Mouse (Mus musculus): ENCODE measurements around the gene Ikzf3. TPM values are rescaled to one million over a fixed set of nuclear protein-coding genes. Genes with fewer than 3 reads are reported as not detected.

Gene Ikzf3
- total and polyA plus RNA-seq, 2 experiments: 0.37 to 1.1 TPM

DNA sequence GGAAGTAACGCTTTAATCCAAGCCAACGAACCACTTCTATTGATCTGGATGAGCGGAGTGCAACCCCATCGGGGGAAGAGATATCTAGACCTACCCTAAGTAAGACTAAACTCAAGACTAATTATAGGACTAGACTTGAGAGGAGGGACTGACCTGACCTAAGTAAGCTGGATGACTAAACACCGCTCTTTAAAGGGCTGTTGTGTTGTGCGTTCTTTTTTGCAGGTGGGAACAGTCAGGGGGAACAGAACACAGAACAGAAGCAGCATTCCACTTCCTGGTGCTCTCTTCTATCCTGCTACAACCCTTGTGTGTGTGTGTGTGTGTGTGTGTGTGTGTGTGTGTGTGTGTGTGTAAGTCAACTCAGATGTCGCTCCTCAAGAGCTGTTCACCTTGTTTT, 54.3 kb downstream of the Ikzf3 start:
- TF ChIP-seq POLR2A (IDR thresholded peaks at IDR 0.05; ENCODE audit: extremely low read depth, insufficient read depth, low read length) (no peak), CTCF (IDR thresholded peaks at IDR 0.05; ENCODE audit: low read depth, low read length) (no peak)
- 74% methylated on average over 7 of the region's 7 CpGs for WGBS
- H3K27ac ChIP-seq (replicated peaks; ENCODE audit: insufficient read depth, low read depth, low read length): no peak overlapping the region
- H3K9ac ChIP-seq (ENCODE audit: low read depth, low read length): no peak overlapping the region
- no peak overlapping the region for H3K4me3 ChIP-seq (ENCODE audit: insufficient read depth, low read depth, low read length)
- no peaks in the 10 kb centered on the region for H3K36me3 ChIP-seq (ENCODE audit: control insufficient read depth, insufficient read depth, low read length)
- H3K27me3 ChIP-seq (ENCODE audit: control insufficient read depth, insufficient read depth, low read length): no peaks in the 10 kb centered on the region; the same call in 1 of the 2 replicates
- DNase-seq (ENCODE audit: extremely low read depth, low read depth, low spot score): no peak
- no peaks in the 10 kb centered on the region for H3K79me2 ChIP-seq (ENCODE audit: control insufficient read depth, insufficient read depth, low read length)
- H3K4me1 ChIP-seq (ENCODE audit: control insufficient read depth, insufficient read depth, low read length): no peaks in the 10 kb centered on the region

DNA sequence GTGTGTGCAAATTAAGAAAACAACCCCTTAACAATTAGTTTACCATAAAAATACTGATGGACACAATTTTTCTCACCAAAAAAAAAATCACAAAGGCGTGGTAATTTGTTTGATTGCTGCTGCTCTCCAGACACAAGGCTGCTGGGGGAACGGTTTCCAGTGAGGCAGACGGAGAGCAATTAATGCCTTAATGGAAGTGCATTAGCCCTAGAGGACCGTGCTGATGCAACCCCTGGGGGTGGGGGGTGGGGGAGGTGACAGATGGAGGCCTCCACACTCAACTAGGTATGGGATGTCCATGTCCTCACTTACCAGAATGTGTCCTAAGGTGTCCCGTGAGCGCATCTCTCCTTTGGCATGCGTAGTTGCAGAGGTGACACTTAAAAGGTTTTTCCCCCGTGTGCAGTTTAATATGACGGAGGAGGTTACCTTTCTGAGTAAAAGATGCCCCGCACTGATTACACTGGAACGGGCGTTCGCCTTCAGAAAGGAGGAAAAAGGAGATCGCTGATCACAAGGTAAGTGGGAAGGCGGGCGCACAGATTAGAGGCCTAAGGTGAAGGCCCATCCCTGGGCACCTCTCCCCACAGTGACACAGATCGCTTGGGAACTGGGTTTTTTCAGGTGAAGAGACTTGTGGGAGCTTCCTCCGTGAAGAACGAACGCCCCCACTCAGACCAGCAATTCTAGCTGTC, 57.1 kb downstream of the Ikzf3 start:
- TF ChIP-seq CTCF (IDR thresholded peaks at IDR 0.05; ENCODE audit: low read depth, low read length): no peak
- no peak for TF ChIP-seq POLR2A (IDR thresholded peaks at IDR 0.05; ENCODE audit: extremely low read depth, insufficient read depth, low read length)
- DNase-seq (ENCODE audit: extremely low read depth, low read depth, low spot score): no peak
- Histone ChIP-seq H3K27ac (replicated peaks; ENCODE audit: insufficient read depth, low read depth, low read length) (no peak overlapping the region), H3K4me1 (ENCODE audit: control insufficient read depth, insufficient read depth, low read length) (no peaks in the 10 kb centered on the region), H3K36me3 (ENCODE audit: control insufficient read depth, insufficient read depth, low read length) (no peaks in the 10 kb centered on the region), H3K79me2 (ENCODE audit: control insufficient read depth, insufficient read depth, low read length) (no peaks in the 10 kb centered on the region), H3K9ac (ENCODE audit: low read depth, low read length) (no peak overlapping the region), H3K27me3 (ENCODE audit: control insufficient read depth, insufficient read depth, low read length) (no peaks in the 10 kb centered on the region), H3K4me3 (ENCODE audit: insufficient read depth, low read depth, low read length) (no peak overlapping the region)
- WGBS: 79% methylated on average over 20 of the region's 20 CpGs

DNA sequence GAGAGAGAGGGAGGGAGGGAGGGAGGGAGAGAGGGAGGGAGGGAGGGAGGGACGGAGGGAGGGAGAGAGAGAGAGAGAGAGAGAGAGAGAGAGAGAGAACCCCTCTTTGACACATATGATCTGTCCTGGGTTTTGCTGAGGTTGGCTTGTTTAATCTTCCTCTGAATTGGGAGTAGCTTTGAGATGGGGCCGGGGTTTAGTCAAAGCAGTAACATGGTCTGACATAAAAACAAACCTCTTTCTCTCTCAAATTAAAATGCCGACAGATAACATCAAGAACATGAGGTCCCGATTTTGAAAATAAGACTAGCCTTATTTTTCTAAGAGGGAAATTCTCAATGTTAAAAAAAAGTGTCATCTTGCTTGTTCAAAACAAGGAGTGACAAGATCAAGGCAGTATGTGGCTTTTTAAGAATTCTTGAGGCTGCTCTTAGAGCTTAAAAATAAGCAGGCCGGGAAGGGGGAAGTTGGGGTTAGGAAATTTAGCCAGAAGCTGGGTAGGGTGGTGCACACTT, 58.2 kb downstream of the Ikzf3 start:
- TF ChIP-seq POLR2A (IDR thresholded peaks at IDR 0.05; ENCODE audit: extremely low read depth, insufficient read depth, low read length) (no peak), CTCF (IDR thresholded peaks at IDR 0.05; ENCODE audit: low read depth, low read length) (no peak)
- H3K9ac ChIP-seq (ENCODE audit: low read depth, low read length): no peak overlapping the region
- H3K79me2 ChIP-seq (ENCODE audit: control insufficient read depth, insufficient read depth, low read length): no peaks in the 10 kb centered on the region
- no peaks in the 10 kb centered on the region for H3K36me3 ChIP-seq (ENCODE audit: control insufficient read depth, insufficient read depth, low read length)
- no peaks in the 10 kb centered on the region for H3K27me3 ChIP-seq (ENCODE audit: control insufficient read depth, insufficient read depth, low read length)
- no peaks in the 10 kb centered on the region for H3K4me1 ChIP-seq (ENCODE audit: control insufficient read depth, insufficient read depth, low read length)
- no peak for DNase-seq (ENCODE audit: extremely low read depth, low read depth, low spot score)
- WGBS: 70% methylated on average over 5 of the region's 5 CpGs
- H3K4me3 ChIP-seq (ENCODE audit: insufficient read depth, low read depth, low read length): no peak overlapping the region
- no peak overlapping the region for H3K27ac ChIP-seq (replicated peaks; ENCODE audit: insufficient read depth, low read depth, low read length)

DNA sequence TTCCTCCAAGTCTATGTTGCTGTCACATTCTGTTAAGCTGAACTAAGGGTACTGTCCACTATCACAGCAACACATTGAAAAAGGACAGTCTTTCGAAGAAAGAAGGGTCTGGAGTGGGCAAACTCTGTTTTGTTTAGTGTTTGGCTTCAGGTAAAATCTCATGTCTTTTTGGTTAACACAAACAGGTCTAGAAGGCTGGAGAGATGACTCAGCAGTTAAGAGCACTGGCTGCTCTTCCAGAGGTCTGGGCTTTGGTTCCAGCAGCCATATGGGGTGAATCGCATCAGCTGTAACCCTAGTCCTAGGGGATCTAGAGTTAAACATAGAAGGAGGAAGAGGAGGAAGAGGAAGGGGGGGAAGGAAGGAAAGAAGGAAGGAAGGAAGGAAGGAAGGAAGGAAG, 60.1 kb downstream of the Ikzf3 start:
- Histone ChIP-seq H3K4me3 (ENCODE audit: insufficient read depth, low read depth, low read length) (no peak overlapping the region), H3K79me2 (ENCODE audit: control insufficient read depth, insufficient read depth, low read length) (no peaks in the 10 kb centered on the region), H3K27ac (replicated peaks; ENCODE audit: insufficient read depth, low read depth, low read length) (no peak overlapping the region), H3K4me1 (ENCODE audit: control insufficient read depth, insufficient read depth, low read length) (no peaks in the 10 kb centered on the region), H3K9ac (ENCODE audit: low read depth, low read length) (no peak overlapping the region), H3K27me3 (ENCODE audit: control insufficient read depth, insufficient read depth, low read length) (no peaks in the 10 kb centered on the region), H3K36me3 (ENCODE audit: control insufficient read depth, insufficient read depth, low read length) (no peaks in the 10 kb centered on the region)
- no peak for DNase-seq (ENCODE audit: extremely low read depth, low read depth, low spot score)
- TF ChIP-seq POLR2A (IDR thresholded peaks at IDR 0.05; ENCODE audit: extremely low read depth, insufficient read depth, low read length) (no peak), CTCF (IDR thresholded peaks at IDR 0.05; ENCODE audit: low read depth, low read length) (no peak)
- WGBS: 84% methylated on average over 2 of the region's 2 CpGs

DNA sequence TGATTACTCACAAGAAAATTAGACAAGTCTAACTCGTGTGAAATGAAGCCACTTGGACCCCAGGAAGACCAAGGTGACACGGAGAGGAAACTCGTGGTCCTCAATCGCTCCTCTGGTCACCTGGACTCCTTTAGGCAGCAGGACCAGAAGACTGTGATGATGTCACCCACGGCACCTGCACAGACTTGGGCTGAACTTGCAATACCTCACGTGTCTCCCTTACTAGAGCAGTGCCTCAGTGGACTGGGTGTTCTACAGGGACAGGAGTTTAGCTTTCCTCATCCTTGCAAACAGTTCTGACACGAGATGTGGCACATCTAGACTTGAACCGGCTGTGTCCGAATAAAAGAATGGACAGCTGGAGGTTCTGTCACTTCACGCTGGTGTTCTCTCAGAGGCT, 63.8 kb downstream of the Ikzf3 start:
- Histone ChIP-seq H3K4me3 (ENCODE audit: insufficient read depth, low read depth, low read length) (no peak overlapping the region), H3K9ac (ENCODE audit: low read depth, low read length) (no peak overlapping the region), H3K27me3 (ENCODE audit: control insufficient read depth, insufficient read depth, low read length) (no peaks in the 10 kb centered on the region), H3K36me3 (ENCODE audit: control insufficient read depth, insufficient read depth, low read length) (no peaks in the 10 kb centered on the region), H3K4me1 (ENCODE audit: control insufficient read depth, insufficient read depth, low read length) (no peaks in the 10 kb centered on the region), H3K79me2 (ENCODE audit: control insufficient read depth, insufficient read depth, low read length) (no peaks in the 10 kb centered on the region), H3K27ac (replicated peaks; ENCODE audit: insufficient read depth, low read depth, low read length) (no peak overlapping the region)
- WGBS: 82% methylated on average over 10 of the region's 10 CpGs
- no peak for DNase-seq (ENCODE audit: extremely low read depth, low read depth, low spot score)
- no peak for TF ChIP-seq CTCF (IDR thresholded peaks at IDR 0.05; ENCODE audit: low read depth, low read length)
- TF ChIP-seq POLR2A (IDR thresholded peaks at IDR 0.05; ENCODE audit: extremely low read depth, insufficient read depth, low read length): no peak

DNA sequence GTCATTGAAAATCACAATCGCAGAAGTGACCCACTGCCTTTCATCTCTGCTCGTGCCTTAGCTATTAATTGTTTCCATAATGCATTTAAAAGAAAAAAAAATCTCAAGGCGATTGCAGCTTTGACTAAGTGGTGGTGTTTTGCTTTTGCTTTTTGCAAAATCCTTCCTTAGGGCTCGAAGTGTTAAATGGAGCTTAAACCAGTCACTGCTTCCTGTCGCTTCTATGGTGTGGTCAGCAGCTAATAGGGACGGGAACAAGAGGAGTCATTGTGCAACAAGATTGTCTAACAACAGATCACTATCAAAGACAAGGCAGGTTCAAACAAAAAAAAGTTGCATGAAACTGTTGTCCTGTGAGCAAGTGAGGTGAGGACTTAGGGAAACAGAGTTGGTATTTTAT, 64.6 kb downstream of the Ikzf3 start:
- TF ChIP-seq CTCF (IDR thresholded peaks at IDR 0.05; ENCODE audit: low read depth, low read length) (no peak), POLR2A (IDR thresholded peaks at IDR 0.05; ENCODE audit: extremely low read depth, insufficient read depth, low read length) (no peak)
- Histone ChIP-seq H3K27me3 (ENCODE audit: control insufficient read depth, insufficient read depth, low read length) (peaks cover 3% of the 10 kb centered on the region; the same call in 1 of the 2 replicates), H3K79me2 (ENCODE audit: control insufficient read depth, insufficient read depth, low read length) (no peaks in the 10 kb centered on the region), H3K9ac (ENCODE audit: low read depth, low read length) (no peak overlapping the region), H3K4me1 (ENCODE audit: control insufficient read depth, insufficient read depth, low read length) (no peaks in the 10 kb centered on the region), H3K27ac (replicated peaks; ENCODE audit: insufficient read depth, low read depth, low read length) (no peak overlapping the region), H3K4me3 (ENCODE audit: insufficient read depth, low read depth, low read length) (no peak overlapping the region), H3K36me3 (ENCODE audit: control insufficient read depth, insufficient read depth, low read length) (no peaks in the 10 kb centered on the region)
- 60% methylated on average over 6 of the region's 6 CpGs for WGBS
- no peak for DNase-seq (ENCODE audit: extremely low read depth, low read depth, low spot score)
